Mouse (Mus musculus) lung, postnatal 14 days (tissue): ENCODE measurements around the gene Fktn.
"Not testable (repeated sequence)": the region's sequence is repeated elsewhere in the genome, so short reads cannot be mapped to it uniquely, and the experiment has no call there.

Experiments used
- DNase-seq: peaks from one replicate; pipeline ENCODE4 v3.0.0; 2021

Gene Fktn

GRCm38 (mm10) chr4:53713704-53714050, at the start of gene Fktn:
Gene Fktn (plus strand): TSS chr4:53713998.
- DNase-seq = no peak

- no peak for DNase-seq
Measured at GRCm38 (mm10) chr4:53682092-53682491, 31.7 kb upstream of the Fktn start.

GRCm38 (mm10) chr4:53688965-53689364, 24.8 kb upstream of the Fktn start:
- DNase-seq = no peak

- no peak for DNase-seq
Measured at GRCm38 (mm10) chr4:53691418-53691817, 22.4 kb upstream of the Fktn start.

GRCm38 (mm10) chr4:53709166-53709565, 4.6 kb upstream of the Fktn start:
- DNase-seq = not testable (repeated sequence)

- no peak for DNase-seq
Measured at GRCm38 (mm10) chr4:53710021-53710420, 3.8 kb upstream of the Fktn start.

- DNase-seq = no peak
Measured at GRCm38 (mm10) chr4:53710555-53711328, 3.1 kb upstream of the Fktn start.

GRCm38 (mm10) chr4:53714051-53714814, 435 bp downstream of the Fktn start:
- peak; percentile 94 for DNase-seq

GRCm38 (mm10) chr4:53715977-53716376, 2.2 kb downstream of the Fktn start:
- DNase-seq = no peak

- no peak for DNase-seq
Measured at GRCm38 (mm10) chr4:53717546-53717945, 3.7 kb downstream of the Fktn start.

- no peak for DNase-seq
Measured at GRCm38 (mm10) chr4:53718261-53718660, 4.5 kb downstream of the Fktn start.

- no peak for DNase-seq
Measured at GRCm38 (mm10) chr4:53722506-53722905, 8.7 kb downstream of the Fktn start.

GRCm38 (mm10) chr4:53726100-53726499, 12.3 kb downstream of the Fktn start:
- not testable (repeated sequence) for DNase-seq

GRCm38 (mm10) chr4:53728121-53728520, 14.3 kb downstream of the Fktn start:
- no peak for DNase-seq

- DNase-seq = peak; percentile 63
Measured at GRCm38 (mm10) chr4:53738956-53739616, 25.3 kb downstream of the Fktn start.

- DNase-seq = no peak
Measured at GRCm38 (mm10) chr4:53749831-53750230, 36.0 kb downstream of the Fktn start.

- no peak for DNase-seq
Measured at GRCm38 (mm10) chr4:53750391-53751120, 36.8 kb downstream of the Fktn start.

- DNase-seq = no peak
Measured at GRCm38 (mm10) chr4:53757030-53757429, 43.2 kb downstream of the Fktn start.

- DNase-seq = no peak
Measured at GRCm38 (mm10) chr4:53758764-53759163, 45.0 kb downstream of the Fktn start.

GRCm38 (mm10) chr4:53759678-53760077, 45.9 kb downstream of the Fktn start:
- no peak for DNase-seq

GRCm38 (mm10) chr4:53762501-53762900, 48.7 kb downstream of the Fktn start:
- DNase-seq = no peak

- DNase-seq = no peak
Measured at GRCm38 (mm10) chr4:53770958-53771735, 57.3 kb downstream of the Fktn start.
